In genomic region chr9:15004298-15004685, GRCm38 (mm10) we compare ENCODE assay signal across 14 mouse cellular contexts. TPM values are rescaled to one million over a fixed set of nuclear protein-coding genes. Genes with fewer than 3 reads are reported as not detected.
DNase-seq lines count a peak whose midpoint lies in the region; ATAC-seq lines count a peak whose summit lies in the region.
"Had no signal": no experiment of that assay in that cellular context is flagged by ENCODE, and none has a peak within 500 bp of the region (broad histone marks: within the 10 kb centered on the region; RNA-seq: fewer than 3 reads in every experiment).

No protein-coding gene starts in this region.

- no peak overlapping the region for H3K4me3 ChIP-seq in heart, embryonic 13.5 days
- no peak overlapping the region for H3K4me3 ChIP-seq in embryonic facial prominence, embryonic 14.5 days (ENCODE audit: low read depth, low read length)
- no peak overlapping the region for H3K4me3 ChIP-seq in neural tube, embryonic 12.5 days
- H3K4me3 ChIP-seq: forebrain, embryonic 12.5 days; heart, embryonic 10.5 days; hindbrain, embryonic 12.5 days; midbrain, embryonic 12.5 days had no signal

- H3K9me3 ChIP-seq in heart, embryonic 13.5 days, result no peaks in the 10 kb centered on the region
- H3K9me3 ChIP-seq in embryonic facial prominence, embryonic 14.5 days (ENCODE audit: control insufficient read depth, low read length), result no peaks in the 10 kb centered on the region
- no peaks in the 10 kb centered on the region for H3K9me3 ChIP-seq in neural tube, embryonic 12.5 days
- H3K9me3 ChIP-seq: forebrain, embryonic 12.5 days; heart, embryonic 10.5 days; hindbrain, embryonic 12.5 days; midbrain, embryonic 12.5 days had no signal

- 68% methylated on average over 9 of the region's 9 CpGs for WGBS in heart, embryonic 13.5 days
- WGBS in embryonic facial prominence, embryonic 14.5 days, result 41% methylated on average over 8 of the region's 9 CpGs
- WGBS in neural tube, embryonic 12.5 days, result 36% methylated on average over 9 of the region's 9 CpGs

- H3K27me3 ChIP-seq in heart, embryonic 13.5 days (replicated peaks), result peaks cover 8% of the 10 kb centered on the region; the same call in 1 of the 2 replicates
- H3K27me3 ChIP-seq in embryonic facial prominence, embryonic 14.5 days (replicated peaks; ENCODE audit: control insufficient read depth, insufficient read depth, low read length), result no peaks in the 10 kb centered on the region
- H3K27me3 ChIP-seq in neural tube, embryonic 12.5 days (replicated peaks), result no peaks in the 10 kb centered on the region
- H3K27me3 ChIP-seq: forebrain, embryonic 12.5 days; hindbrain, embryonic 12.5 days; midbrain, embryonic 12.5 days had no signal

- peaks cover 7% of the 10 kb centered on the region; the same call in 1 of the 2 replicates for H3K4me1 ChIP-seq in heart, embryonic 13.5 days
- peaks cover 8% of the 10 kb centered on the region; the same call in 1 of the 2 replicates for H3K4me1 ChIP-seq in embryonic facial prominence, embryonic 14.5 days (ENCODE audit: control insufficient read depth, insufficient read depth, low read length)
- peaks cover 17% of the 10 kb centered on the region for H3K4me1 ChIP-seq in neural tube, embryonic 12.5 days

- H3K4me2 ChIP-seq in heart, embryonic 13.5 days, result peak overlapping the region; percentile 8; the same call in 1 of the 2 replicates
- H3K4me2 ChIP-seq in embryonic facial prominence, embryonic 14.5 days (ENCODE audit: low read depth, low read length), result peak overlapping the region; percentile 26; the same call in 1 of the 2 replicates
- peak overlapping the region; percentile 33; the same call in 1 of the 2 replicates for H3K4me2 ChIP-seq in neural tube, embryonic 12.5 days (replicated peaks)
- H3K4me2 ChIP-seq: forebrain, embryonic 12.5 days; hindbrain, embryonic 12.5 days; midbrain, embryonic 12.5 days had no signal

- H3K27ac ChIP-seq in heart, embryonic 13.5 days (replicated peaks), result no peak overlapping the region
- H3K27ac ChIP-seq in embryonic facial prominence, embryonic 14.5 days (replicated peaks; ENCODE audit: low read depth, low read length), result no peak overlapping the region
- no peak overlapping the region for H3K27ac ChIP-seq in neural tube, embryonic 12.5 days
- H3K27ac ChIP-seq: heart, embryonic 10.5 days; midbrain, embryonic 12.5 days had no signal

- no peak for ATAC-seq in heart, embryonic 13.5 days (ENCODE audit: extremely low read depth, insufficient number of reproducible peaks, low FRiP score, low TSS enrichment)
- no peak for ATAC-seq in embryonic facial prominence, embryonic 14.5 days (ENCODE audit: low read depth)
- ATAC-seq in neural tube, embryonic 12.5 days (ENCODE audit: low FRiP score, low read depth), result no peak

- no peak overlapping the region for H3K9ac ChIP-seq in heart, embryonic 13.5 days
- H3K9ac ChIP-seq in embryonic facial prominence, embryonic 14.5 days (ENCODE audit: low read depth, low read length), result no peak overlapping the region
- H3K9ac ChIP-seq in neural tube, embryonic 12.5 days, result no peak overlapping the region
- H3K9ac ChIP-seq: forebrain, embryonic 12.5 days; hindbrain, embryonic 12.5 days; midbrain, embryonic 12.5 days had no signal

- DNase-seq in heart, adult 11 months, result no peak
- peak; percentile 48 for DNase-seq in thymus, postnatal 0 days (ENCODE audit: low spot score)
- DNase-seq in thymus, postnatal 25 days, result no peak
- DNase-seq in embryonic facial prominence, embryonic 14.5 days (ENCODE audit: low spot score), result no peak
- no peak for DNase-seq in embryo, embryonic 9.5 days (ENCODE audit: extremely low spot score)
- DNase-seq in ovary, postnatal 10 days (ENCODE audit: low spot score), result no peak
- DNase-seq: cerebellum, adult 9-10 months; right cerebral cortex, postnatal 14 days had no signal

- H3K36me3 ChIP-seq in heart, embryonic 13.5 days, result peaks cover 43% of the 10 kb centered on the region
- H3K36me3 ChIP-seq in embryonic facial prominence, embryonic 14.5 days (ENCODE audit: control insufficient read depth, insufficient read depth, low read length), result peaks cover 43% of the 10 kb centered on the region
- peaks cover 41% of the 10 kb centered on the region for H3K36me3 ChIP-seq in neural tube, embryonic 12.5 days

RNA-seq across cellular contexts. Expression of gene Panx1, which starts 41.0 kb away (rescaled TPM):
- polyA plus RNA-seq in heart, embryonic 13.5 days (2015; fragmentation: Nextera tagmentation; extraction: Ambion mirVana), result 21.7 and 24.7 TPM in 2 replicates
- 76.0 and 78.1 TPM in 2 replicates for polyA plus RNA-seq in thymus, postnatal 0 days (2015; fragmentation: Nextera tagmentation; extraction: Ambion mirVana)
- 48.3 and 53.9 TPM in 2 replicates for polyA plus RNA-seq in embryonic facial prominence, embryonic 14.5 days (2014; fragmentation: Nextera tagmentation; extraction: Ambion mirVana)
- polyA plus RNA-seq in neural tube, embryonic 12.5 days (2016; fragmentation: Nextera tagmentation; extraction: Ambion mirVana), result 132 and 139 TPM in 2 replicates
